In the genomic region with DNA sequence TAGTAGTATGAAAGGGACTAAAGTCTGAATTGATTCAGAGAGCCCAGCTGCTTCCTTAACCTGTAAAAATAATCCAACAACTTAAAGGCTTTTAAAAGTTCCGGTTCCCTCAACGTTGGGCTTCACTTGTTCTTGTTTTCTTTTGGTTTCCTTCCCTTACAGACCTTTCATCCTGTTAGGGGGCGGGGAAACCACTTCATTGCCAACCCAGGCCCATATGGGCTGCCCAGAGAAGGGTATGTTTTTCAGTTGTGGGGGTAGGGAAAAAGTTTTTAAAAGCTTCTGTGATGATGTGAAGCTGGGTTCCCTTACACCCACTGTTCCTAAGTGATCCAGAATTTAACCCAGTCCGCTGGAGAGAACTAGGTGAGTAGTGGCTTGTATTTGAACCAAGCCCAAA, we compare ENCODE assay signal across 8 mouse cellular contexts. TPM values are rescaled to one million over a fixed set of nuclear protein-coding genes. Genes with fewer than 3 reads are reported as not detected.
DNase-seq lines count a peak whose midpoint lies in the region; ATAC-seq and TF ChIP-seq lines count a peak whose summit lies in the region.

No protein-coding gene starts in this region.

- H3K79me2 ChIP-seq in CH12.LX (replicated peaks; ENCODE audit: control insufficient read depth, extremely low read depth, insufficient read depth, poor library complexity, severe bottlenecking) = peaks cover 44% of the 10 kb centered on the region

- H3K27me3 ChIP-seq in CH12.LX (replicated peaks) = no peaks in the 10 kb centered on the region
- no peaks in the 10 kb centered on the region for H3K27me3 ChIP-seq in forebrain, embryonic 13.5 days
- no peaks in the 10 kb centered on the region for H3K27me3 ChIP-seq in limb, embryonic 14.5 days (ENCODE audit: control insufficient read depth, insufficient read depth, low read length)
- H3K27me3 ChIP-seq in neural tube, embryonic 14.5 days (ENCODE audit: control insufficient read depth, insufficient read depth, low read length) = no peaks in the 10 kb centered on the region

- peak overlapping the region; percentile 90 for H3K9ac ChIP-seq in CH12.LX (ENCODE audit: insufficient read depth, low read depth)
- peak overlapping the region; percentile 95 for H3K9ac ChIP-seq in forebrain, embryonic 13.5 days
- peak overlapping the region; percentile 89; the same call in 1 of the 2 replicates for H3K9ac ChIP-seq in limb, embryonic 14.5 days (ENCODE audit: low read depth, low read length, severe bottlenecking)
- H3K9ac ChIP-seq in neural tube, embryonic 14.5 days (replicated peaks; ENCODE audit: low read depth, low read length) = peak overlapping the region; percentile 93; the same call in 1 of the 2 replicates

- peaks cover 13 to 37% of the 10 kb centered on the region in 2 experiments for H3K36me3 ChIP-seq in CH12.LX (replicated peaks in 1 of 2; ENCODE audit: control insufficient read depth in 1 of 2, insufficient read depth in 1 of 2, low read length in 1 of 2)
- H3K36me3 ChIP-seq in forebrain, embryonic 13.5 days (ENCODE audit: poor library complexity, severe bottlenecking) = peaks cover 9% of the 10 kb centered on the region
- peaks cover 6% of the 10 kb centered on the region; the same call in 1 of the 2 replicates for H3K36me3 ChIP-seq in limb, embryonic 14.5 days (ENCODE audit: control insufficient read depth, insufficient read depth, low read length)
- 0 out of 2 replicates have a peak, but pooled peaks cover 3% of the 10 kb centered on the region for H3K36me3 ChIP-seq in neural tube, embryonic 14.5 days (ENCODE audit: control insufficient read depth, insufficient read depth, low read length)

- no peak for TF ChIP-seq CTCF in CH12.LX (conservative IDR thresholded peaks at IDR 0.05 in 1 of 2, IDR thresholded peaks at IDR 0.05 in 1 of 2; ENCODE audit: low read depth in 2 of 2, low read length in 2 of 2)

- dilution Hi-C loops in CH12.LX (cut with MboI; ENCODE audit: extremely low pct_ligation_motif_present, extremely low pct_unique_long_range_greater_than_20kb, low sequenced_read_pairs) = no loop called here

- in situ Hi-C loops in CH12.LX (cut with MboI; ENCODE audit: low pct_ligation_motif_present, low pct_unique_long_range_greater_than_20kb, low sequenced_read_pairs) = no loop called here

- peak overlapping the region; percentile 80 for H3K4me2 ChIP-seq in CH12.LX (ENCODE audit: insufficient read depth, low read depth, poor library complexity, severe bottlenecking)
- peak overlapping the region; percentile 88 for H3K4me2 ChIP-seq in forebrain, embryonic 13.5 days
- peak overlapping the region; percentile 91 for H3K4me2 ChIP-seq in limb, embryonic 14.5 days (replicated peaks; ENCODE audit: low read depth, low read length, severe bottlenecking)
- peak overlapping the region; percentile 93 for H3K4me2 ChIP-seq in neural tube, embryonic 14.5 days (ENCODE audit: low read depth, low read length)

- no peak for TF ChIP-seq RAD21 in CH12.LX (IDR thresholded peaks at IDR 0.05; ENCODE audit: low read depth, low read length)

- DNase-seq in B cell, adult 2 months = peak; percentile 61 to 66
- peak; percentile 70 for DNase-seq in CH12.LX (ENCODE audit: extremely low read depth)
- DNase-seq in limb, embryonic 14.5 days (ENCODE audit: low spot score) = peak; percentile 26
- DNase-seq in right cerebral cortex, adult 2 months (ENCODE audit: low spot score in 2 of 2) = no peak
- no peak for DNase-seq in adrenal gland, postnatal 14 days
- no peak for DNase-seq in cerebellum, adult 11-12 months

- no peak; the same call in 1 of the 2 replicates for TF ChIP-seq POLR2A in CH12.LX (IDR thresholded peaks at IDR 0.05; ENCODE audit: low read depth, low read length)
- no peak for TF ChIP-seq POLR2A in limb, embryonic 14.5 days (IDR thresholded peaks at IDR 0.05; ENCODE audit: borderline replicate concordance, extremely low read depth, insufficient read depth, insufficient read length)

- no peak overlapping the region for H3K27ac ChIP-seq in CH12.LX (ENCODE audit: insufficient read depth, low read depth)
- no peak overlapping the region for H3K27ac ChIP-seq in forebrain, embryonic 13.5 days
- peak overlapping the region; percentile 84; the same call in 1 of the 2 replicates for H3K27ac ChIP-seq in limb, embryonic 14.5 days (replicated peaks; ENCODE audit: low read depth, low read length)
- H3K27ac ChIP-seq in neural tube, embryonic 14.5 days (ENCODE audit: low read depth, low read length) = no peak overlapping the region

- H3K4me1 ChIP-seq in CH12.LX (ENCODE audit: control insufficient read depth in 1 of 2, insufficient read depth in 2 of 2) = peaks cover 18 to 58% of the 10 kb centered on the region in 2 experiments
- H3K4me1 ChIP-seq in forebrain, embryonic 13.5 days = peaks cover 37% of the 10 kb centered on the region
- peaks cover 36% of the 10 kb centered on the region for H3K4me1 ChIP-seq in limb, embryonic 14.5 days (ENCODE audit: control insufficient read depth, insufficient read depth, low read length)
- H3K4me1 ChIP-seq in neural tube, embryonic 14.5 days (ENCODE audit: control insufficient read depth, insufficient read depth, low read length) = peaks cover 23% of the 10 kb centered on the region

- no peak for ATAC-seq in forebrain, embryonic 13.5 days
- no peak for ATAC-seq in limb, embryonic 14.5 days (ENCODE audit: low FRiP score, low read depth)
- ATAC-seq in neural tube, embryonic 14.5 days (ENCODE audit: low read depth) = no peak

- peak overlapping the region; percentile 74 to 96 (median 83) for H3K4me3 ChIP-seq in CH12.LX (replicated peaks in 1 of 3; ENCODE audit: low read depth in 2 of 3, low read length in 2 of 3, poor library complexity in 1 of 3)
- H3K4me3 ChIP-seq in forebrain, embryonic 13.5 days = peak overlapping the region; percentile 88
- H3K4me3 ChIP-seq in limb, embryonic 14.5 days (replicated peaks; ENCODE audit: low read length) = peak overlapping the region; percentile 83
- H3K4me3 ChIP-seq in neural tube, embryonic 14.5 days (ENCODE audit: low read depth, low read length) = peak overlapping the region; percentile 96

- 11% methylated on average over 4 of the region's 4 CpGs for WGBS in forebrain, embryonic 13.5 days
- WGBS in limb, embryonic 14.5 days = 7% methylated on average over 4 of the region's 4 CpGs
- WGBS in neural tube, embryonic 14.5 days = 13% methylated on average over 4 of the region's 4 CpGs

- peak; percentile 42; the same call in 1 of the 2 replicates for TF ChIP-seq EP300 in CH12.LX (IDR thresholded peaks at IDR 0.05; ENCODE audit: low read length)

- H3K9me3 ChIP-seq in CH12.LX (replicated peaks; ENCODE audit: low read length) = no peaks in the 10 kb centered on the region
- no peaks in the 10 kb centered on the region for H3K9me3 ChIP-seq in forebrain, embryonic 13.5 days (replicated peaks)
- no peaks in the 10 kb centered on the region for H3K9me3 ChIP-seq in limb, embryonic 14.5 days (ENCODE audit: control insufficient read depth, low read length)
- H3K9me3 ChIP-seq in neural tube, embryonic 14.5 days (ENCODE audit: control insufficient read depth, low read length) = no peaks in the 10 kb centered on the region

TF ChIP-seq in CH12.LX, 34 proteins besides CTCF, POLR2A, EP300 and RAD21:
- TF ChIP-seq HCFC1 (IDR thresholded peaks at IDR 0.05; ENCODE audit: low read depth, low read length) (peak; percentile 8; the same call in 1 of the 2 replicates), RCOR1 (conservative IDR thresholded peaks at IDR 0.05; ENCODE audit: low read depth, low read length) (no peak), ZC3H11A (IDR thresholded peaks at IDR 0.05; ENCODE audit: low read depth, low read length) (no peak), NELFE (IDR thresholded peaks at IDR 0.05; ENCODE audit: low read depth, low read length) (no peak), CHD2 (IDR thresholded peaks at IDR 0.05; ENCODE audit: low read length) (peak; percentile 71), MEF2A (IDR thresholded peaks at IDR 0.05; ENCODE audit: borderline replicate concordance, low read depth, low read length) (no peak; the same call in 1 of the 2 replicates), E2F4 (IDR thresholded peaks at IDR 0.05; ENCODE audit: insufficient replicate concordance, low read depth, low read length) (0 out of 2 replicates have a peak, but pooled peaks have one; percentile 58), MYC (IDR thresholded peaks at IDR 0.05; ENCODE audit: low read depth, low read length) (0 out of 2 replicates have a peak, but pooled peaks have one; percentile 18), ETS1 (conservative IDR thresholded peaks at IDR 0.05; ENCODE audit: low read depth, low read length) (peak; percentile 29; the same call in 1 of the 2 replicates), ELF1 (IDR thresholded peaks at IDR 0.05; ENCODE audit: low read depth, low read length) (peak; percentile 43; the same call in 1 of the 2 replicates), SIN3A (IDR thresholded peaks at IDR 0.05; ENCODE audit: low read length) (peak; percentile 87), NRF1 (IDR thresholded peaks at IDR 0.05; ENCODE audit: low read depth, low read length) (no peak)
TF ChIP-seq in CH12.LX: peak in this region for 7.

RNA-seq across cellular contexts. Expression of gene Cep68, which starts 1.0 kb away (rescaled TPM):
- total RNA-seq in CH12.LX (2012; rRNA removed) (28.7 and 30.7 TPM in 2 replicates), CH12.LX (2014; rRNA removed) (27.8 and 28.3 TPM in 2 replicates)
- polyA plus RNA-seq in CH12.LX (2012; ENCODE audit: insufficient read length, low read depth) = 27.7 and 31.6 TPM in 2 replicates
- polyA plus RNA-seq in forebrain, embryonic 13.5 days (2015; fragmentation: Nextera tagmentation; extraction: Ambion mirVana) = 25.0 and 30.9 TPM in 2 replicates
- 28.5 and 35.3 TPM in 2 replicates for polyA plus RNA-seq in limb, embryonic 14.5 days (2012; rRNA removed)
- polyA plus RNA-seq in limb, embryonic 14.5 days (2014; fragmentation: Nextera tagmentation; extraction: Ambion mirVana) = 29.7 and 33.4 TPM in 2 replicates
- 28.0 and 33.0 TPM in 2 replicates for polyA plus RNA-seq in neural tube, embryonic 14.5 days (2014; fragmentation: Nextera tagmentation; extraction: Ambion mirVana)
- 31.1 and 32.2 TPM in 2 replicates for total RNA-seq in adrenal gland, postnatal 14 days (2021)

RNA-seq across cellular contexts. Expression of gene Rab1a, which starts 47.0 kb away (rescaled TPM):
- total RNA-seq in CH12.LX (2012; rRNA removed) (76.7 and 98.7 TPM in 2 replicates), CH12.LX (2014; rRNA removed) (135 and 143 TPM in 2 replicates)
- polyA plus RNA-seq in CH12.LX (2012; ENCODE audit: insufficient read length, low read depth) = 216 and 263 TPM in 2 replicates
- 275 and 300 TPM in 2 replicates for polyA plus RNA-seq in forebrain, embryonic 13.5 days (2015; fragmentation: Nextera tagmentation; extraction: Ambion mirVana)
- 196 and 210 TPM in 2 replicates for polyA plus RNA-seq in limb, embryonic 14.5 days (2012; rRNA removed)
- 231 and 234 TPM in 2 replicates for polyA plus RNA-seq in limb, embryonic 14.5 days (2014; fragmentation: Nextera tagmentation; extraction: Ambion mirVana)
- 303 and 313 TPM in 2 replicates for polyA plus RNA-seq in neural tube, embryonic 14.5 days (2014; fragmentation: Nextera tagmentation; extraction: Ambion mirVana)
- 146 and 165 TPM in 2 replicates for total RNA-seq in adrenal gland, postnatal 14 days (2021)

Comparison
In these comparisons a context has a peak if more than half of its experiments do, and no peak if none do; other contexts are left out.
1. DNase-seq: peak in B cell, adult 2 months (2 of 2), CH12.LX (single experiment) and limb, embryonic 14.5 days (single experiment); none in right cerebral cortex, adult 2 months (0 of 2), adrenal gland, postnatal 14 days (single experiment) and cerebellum, adult 11-12 months (single experiment).
2. Peak in every context shown above with its lines, with median percentiles within 50 percentile points of each other: H3K4me2 ChIP-seq, H3K4me3 ChIP-seq and H3K9ac ChIP-seq.